Mouse (Mus musculus) embryo, embryonic 10 days (tissue): Measurements from ENCODE around the gene Scn3b.
A peak's percentile ranks its signal among the peaks of the same experiment; 100 is the strongest.

Experiments used
- DNase-seq: peaks from one replicate; pipeline ENCODE4 v3.0.0-alpha.2; 2015; ENCODE audit warnings: low spot score

Scn3b gene

GRCm38 (mm10) chr9:40316865-40317660 lies 48.0 kb downstream of the Scn3b start:
- DNase-seq, result no peak

GRCm38 (mm10) chr9:40317735-40318134 lies 48.7 kb downstream of the Scn3b start:
- no peak for DNase-seq

GRCm38 (mm10) chr9:40318771-40319170 lies 49.8 kb downstream of the Scn3b start:
- no peak for DNase-seq

GRCm38 (mm10) chr9:40320405-40320804 lies 51.4 kb downstream of the Scn3b start:
- no peak for DNase-seq

- DNase-seq, result peak; percentile 80
Measured at GRCm38 (mm10) chr9:40320879-40321667, 52.1 kb downstream of the Scn3b start.

GRCm38 (mm10) chr9:40321668-40322003 lies 52.6 kb downstream of the Scn3b start:
- no peak for DNase-seq

GRCm38 (mm10) chr9:40322372-40322771 lies 53.4 kb downstream of the Scn3b start:
- DNase-seq, result no peak

GRCm38 (mm10) chr9:40323171-40323570 lies 54.2 kb downstream of the Scn3b start:
- no peak for DNase-seq

- DNase-seq, result no peak
Measured at GRCm38 (mm10) chr9:40323773-40324172, 54.8 kb downstream of the Scn3b start.

- DNase-seq, result no peak
Measured at GRCm38 (mm10) chr9:40324232-40324792, 55.3 kb downstream of the Scn3b start.

GRCm38 (mm10) chr9:40324826-40325225 lies 55.8 kb downstream of the Scn3b start:
- no peak for DNase-seq

GRCm38 (mm10) chr9:40326260-40326915 lies 57.4 kb downstream of the Scn3b start:
- DNase-seq, result no peak

- peak; percentile 93 for DNase-seq
Measured at GRCm38 (mm10) chr9:40330609-40331382, 61.8 kb downstream of the Scn3b start.

- DNase-seq, result no peak
Measured at GRCm38 (mm10) chr9:40331411-40332286, 62.6 kb downstream of the Scn3b start.

GRCm38 (mm10) chr9:40332326-40332725 lies 63.3 kb downstream of the Scn3b start:
- DNase-seq, result no peak

- no peak for DNase-seq
Measured at GRCm38 (mm10) chr9:40332731-40333648, 64.0 kb downstream of the Scn3b start.

GRCm38 (mm10) chr9:40333649-40334396 lies 64.8 kb downstream of the Scn3b start:
- DNase-seq, result peak; percentile 82

- DNase-seq, result no peak
Measured at GRCm38 (mm10) chr9:40334617-40335016, 65.6 kb downstream of the Scn3b start.

GRCm38 (mm10) chr9:40336701-40337100 lies 67.7 kb downstream of the Scn3b start:
- no peak for DNase-seq
